Mouse (Mus musculus): ENCODE measurements around the gene Fryl.

GRCm38 (mm10) chr5:73205996-73206629 is 50.3 kb downstream of the Fryl start:
- TF ChIP-seq CTCF (conservative IDR thresholded peaks at IDR 0.05; ENCODE audit: insufficient read depth, insufficient read length, low read depth, low read length) (no peak), POLR2A (IDR thresholded peaks at IDR 0.05; ENCODE audit: low read depth, low read length) (no peak)

Data from kidney, adult 2 months (tissue).